Mouse (Mus musculus): ENCODE data around the gene Cdyl2.
A peak's percentile ranks its signal among the peaks of the same experiment; 100 is the strongest.

Cdyl2 gene

DNA sequence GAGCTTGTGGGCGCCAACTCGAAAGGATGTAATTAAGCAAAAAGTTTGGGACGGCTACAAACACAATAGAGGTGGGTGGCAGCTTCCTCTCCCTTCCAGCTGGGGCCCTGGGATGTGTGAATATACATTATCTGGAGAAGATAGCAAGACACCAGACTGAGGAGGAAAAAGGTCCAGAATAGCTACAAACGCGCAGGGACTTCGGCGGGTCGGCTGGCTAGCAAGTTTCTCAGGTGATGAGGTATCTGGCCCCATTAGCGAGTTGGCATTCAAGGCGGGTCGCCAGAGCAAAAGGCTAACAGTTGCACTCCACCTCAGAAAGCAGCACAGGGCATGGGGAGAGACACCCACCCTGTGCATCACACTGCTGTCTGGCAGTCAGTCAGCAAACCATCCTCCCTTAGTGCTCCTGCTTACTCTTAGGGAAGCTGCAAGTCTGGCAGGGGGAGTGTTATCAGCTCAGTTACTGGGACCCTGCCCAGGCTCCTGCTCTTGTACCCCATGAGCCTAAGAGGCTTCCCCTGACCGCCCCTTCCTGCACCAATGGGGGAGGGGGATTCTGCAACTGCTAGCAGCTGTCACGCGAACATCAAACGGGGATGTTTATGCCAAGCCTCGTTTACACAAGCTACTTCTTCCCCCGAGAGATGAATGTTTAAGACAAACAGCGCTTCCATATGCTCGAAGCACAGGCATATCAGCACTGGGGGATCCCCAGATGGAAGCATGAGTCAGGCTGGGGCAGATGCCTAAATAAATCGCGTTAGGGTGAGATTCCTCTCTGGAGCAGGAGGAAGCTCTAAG is 111.4 kb downstream of the Cdyl2 start:
- no peak for DNase-seq (ENCODE audit: inconsistent ontology term)

DNA sequence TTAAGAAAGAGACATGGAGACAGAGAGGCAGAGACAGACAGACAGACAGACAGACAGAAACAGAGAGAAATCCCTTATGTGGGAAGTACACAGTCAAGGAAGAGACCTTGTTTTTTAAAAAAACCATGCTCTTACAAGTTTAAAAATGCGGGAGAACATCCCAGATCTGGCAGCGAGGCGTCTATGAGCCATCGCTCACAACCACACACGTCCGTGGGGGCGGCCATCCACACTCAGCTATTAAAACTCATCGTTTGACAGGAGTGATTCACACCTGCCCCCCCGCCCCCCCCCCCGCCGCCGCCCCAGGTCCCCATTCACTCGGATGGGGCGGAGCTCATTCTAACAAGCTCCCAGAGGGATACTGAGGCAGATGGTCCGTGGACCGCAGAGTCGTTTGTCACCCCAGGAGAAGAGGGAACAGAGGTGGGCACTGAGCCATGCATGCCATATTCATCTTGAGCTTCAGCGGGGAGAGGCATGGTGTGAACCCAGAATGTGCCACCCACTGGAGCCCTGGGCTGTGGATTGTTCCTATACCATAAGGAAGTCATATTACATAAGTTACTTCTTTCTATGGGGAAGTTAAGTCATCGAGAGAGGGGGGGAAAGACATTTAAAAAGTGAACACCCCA is 113.0 kb downstream of the Cdyl2 start:
- DNase-seq (ENCODE audit: inconsistent ontology term): no peak

- DNase-seq (ENCODE audit: inconsistent ontology term): no peak
Measured at GRCm38 (mm10) chr8:116619221-116619620, 113.6 kb downstream of the Cdyl2 start.

DNA sequence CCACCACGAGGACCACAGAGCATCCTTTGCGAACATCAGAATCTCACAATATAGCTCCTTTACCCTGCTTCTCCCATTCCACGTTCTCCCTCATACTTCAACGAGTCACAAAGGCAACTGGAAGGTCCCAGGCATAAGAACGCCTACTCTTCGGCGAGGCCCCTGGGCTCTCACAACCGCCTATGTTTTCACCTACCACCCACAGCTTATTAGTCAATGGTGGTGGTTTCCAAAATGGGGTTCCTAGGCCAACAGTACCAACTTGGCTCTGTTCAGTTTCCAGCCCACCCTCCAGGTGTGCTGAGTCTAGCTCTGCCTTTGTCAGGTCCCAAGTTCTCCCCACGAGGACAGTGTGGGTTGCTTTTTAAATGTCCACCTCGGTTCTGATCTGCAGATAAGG is 114.0 kb downstream of the Cdyl2 start:
- DNase-seq (ENCODE audit: inconsistent ontology term): no peak

- DNase-seq (ENCODE audit: inconsistent ontology term): peak; percentile 66
Measured at GRCm38 (mm10) chr8:116617891-116618290, 114.9 kb downstream of the Cdyl2 start.

DNA sequence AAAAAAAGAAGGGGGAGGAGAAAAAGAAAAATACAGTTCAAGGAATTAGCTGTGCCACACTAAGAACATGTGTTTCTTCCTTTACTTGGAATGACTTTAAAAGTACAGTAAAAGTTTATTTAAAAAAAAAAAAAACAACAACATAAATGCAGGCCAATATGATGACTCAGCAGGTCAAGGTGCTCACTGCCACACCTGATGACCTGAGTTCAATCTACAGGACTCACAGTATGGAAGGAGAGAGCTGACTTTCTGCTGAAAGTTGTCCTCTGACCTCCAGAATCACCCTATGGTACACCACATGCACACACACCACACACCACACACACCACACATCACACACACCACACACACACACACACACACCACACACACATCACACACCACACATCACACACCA is 116.4 kb downstream of the Cdyl2 start:
- no peak for DNase-seq (ENCODE audit: inconsistent ontology term)

DNA sequence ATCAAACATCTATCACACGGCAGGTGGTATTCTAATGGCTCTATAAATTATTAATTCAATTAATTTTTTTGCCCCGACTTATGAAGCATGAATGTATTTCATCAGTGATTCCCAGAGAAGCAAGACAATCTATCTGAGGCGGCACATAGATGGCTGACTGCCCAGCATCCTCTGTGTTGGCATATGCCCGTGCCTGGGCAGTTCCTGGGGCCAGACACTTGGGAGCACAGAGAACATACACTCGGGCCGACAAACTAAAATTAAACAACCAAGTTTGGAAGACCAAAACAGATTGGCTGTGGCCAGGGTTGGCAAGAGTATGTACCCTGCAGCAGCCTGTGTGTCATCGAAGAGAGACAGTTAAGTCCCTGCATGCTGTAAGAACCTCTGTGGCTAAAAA is 117.9 kb downstream of the Cdyl2 start:
- peak; percentile 19 for DNase-seq (ENCODE audit: inconsistent ontology term)

DNA sequence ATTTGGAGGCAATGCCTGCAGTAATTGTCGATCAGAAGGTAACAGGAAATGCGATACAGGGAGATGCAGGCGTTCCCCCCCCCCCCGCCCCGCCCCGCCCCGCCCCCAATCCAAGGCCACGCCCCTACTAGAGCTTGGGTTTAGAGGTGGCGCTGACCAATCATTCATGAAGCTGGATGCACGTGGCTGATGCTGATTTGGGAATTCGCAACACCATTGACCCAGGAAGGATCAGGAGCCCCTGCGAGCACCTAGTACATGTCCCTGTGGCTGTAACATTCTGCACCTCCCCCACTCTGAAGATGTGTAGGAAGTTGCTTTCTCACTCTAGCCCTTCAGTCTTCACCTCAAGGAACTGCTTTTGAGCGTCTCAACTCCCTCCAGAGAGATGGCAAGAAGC is 126.6 kb downstream of the Cdyl2 start:
- no peak for DNase-seq (ENCODE audit: inconsistent ontology term)

DNA sequence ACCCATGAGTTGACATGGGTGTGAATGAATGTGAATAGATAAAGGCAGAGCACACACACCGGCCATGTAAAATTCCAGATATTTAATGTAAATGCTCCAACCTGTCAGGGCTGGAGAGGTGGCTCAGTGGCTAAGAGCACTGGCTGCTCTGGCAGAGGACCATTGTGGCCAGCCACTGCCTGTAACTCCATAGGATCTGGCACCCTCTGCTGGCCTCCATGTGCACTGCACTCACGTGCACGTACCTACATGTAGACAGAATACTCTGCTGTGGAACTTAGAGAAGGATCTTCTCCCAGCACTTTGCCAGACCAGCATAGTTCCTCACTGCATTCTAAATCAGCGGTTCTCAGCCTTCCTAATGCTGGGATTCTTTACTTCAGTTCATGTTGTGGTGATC is 130.0 kb downstream of the Cdyl2 start:
- no peak for DNase-seq (ENCODE audit: inconsistent ontology term)

DNA sequence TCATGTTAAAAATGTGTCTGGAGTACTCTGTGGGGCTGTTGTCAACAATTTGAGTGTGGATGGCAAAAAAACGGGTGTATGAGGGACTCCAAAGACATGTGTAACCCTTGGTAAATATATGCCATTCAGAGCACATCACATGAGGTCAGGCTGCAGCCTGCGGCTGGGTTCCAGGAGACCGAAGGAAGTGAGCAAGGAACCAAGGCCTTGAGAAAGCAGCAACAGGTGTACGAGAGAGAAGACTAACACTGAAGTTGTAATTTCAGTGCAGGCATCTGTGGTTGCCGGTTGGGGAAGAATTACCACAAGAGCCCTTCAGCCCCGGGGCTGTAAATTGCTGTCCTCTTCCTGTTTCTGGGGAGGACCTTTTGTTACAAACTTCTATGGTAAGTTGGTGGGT is 133.1 kb downstream of the Cdyl2 start:
- DNase-seq (ENCODE audit: inconsistent ontology term): no peak

GRCm38 (mm10) chr8:116591226-116591625 is 141.6 kb downstream of the Cdyl2 start:
- DNase-seq (ENCODE audit: inconsistent ontology term): no peak

- no peak for DNase-seq (ENCODE audit: inconsistent ontology term)
Measured at GRCm38 (mm10) chr8:116590546-116590945, 142.2 kb downstream of the Cdyl2 start.

DNA sequence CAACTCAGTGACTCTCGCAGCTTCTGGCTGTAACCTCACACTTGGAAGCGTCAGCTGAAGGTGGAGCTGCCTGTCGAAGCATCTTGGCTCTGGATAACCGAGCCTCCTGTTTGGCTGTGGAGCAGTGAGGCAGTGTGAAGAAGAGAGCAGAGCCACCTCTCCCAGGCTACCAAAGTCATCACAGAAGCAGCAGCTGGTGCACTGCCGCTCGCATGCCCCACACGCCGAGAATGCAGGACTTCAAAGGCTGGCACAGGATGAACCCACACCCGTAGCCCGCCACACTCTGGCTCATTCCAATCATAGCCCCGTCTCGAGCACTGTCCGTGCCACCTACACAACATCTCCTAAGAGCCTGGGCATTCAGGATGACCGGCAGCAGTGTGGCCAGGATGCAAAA is 142.7 kb downstream of the Cdyl2 start:
- DNase-seq (ENCODE audit: inconsistent ontology term): no peak

DNA sequence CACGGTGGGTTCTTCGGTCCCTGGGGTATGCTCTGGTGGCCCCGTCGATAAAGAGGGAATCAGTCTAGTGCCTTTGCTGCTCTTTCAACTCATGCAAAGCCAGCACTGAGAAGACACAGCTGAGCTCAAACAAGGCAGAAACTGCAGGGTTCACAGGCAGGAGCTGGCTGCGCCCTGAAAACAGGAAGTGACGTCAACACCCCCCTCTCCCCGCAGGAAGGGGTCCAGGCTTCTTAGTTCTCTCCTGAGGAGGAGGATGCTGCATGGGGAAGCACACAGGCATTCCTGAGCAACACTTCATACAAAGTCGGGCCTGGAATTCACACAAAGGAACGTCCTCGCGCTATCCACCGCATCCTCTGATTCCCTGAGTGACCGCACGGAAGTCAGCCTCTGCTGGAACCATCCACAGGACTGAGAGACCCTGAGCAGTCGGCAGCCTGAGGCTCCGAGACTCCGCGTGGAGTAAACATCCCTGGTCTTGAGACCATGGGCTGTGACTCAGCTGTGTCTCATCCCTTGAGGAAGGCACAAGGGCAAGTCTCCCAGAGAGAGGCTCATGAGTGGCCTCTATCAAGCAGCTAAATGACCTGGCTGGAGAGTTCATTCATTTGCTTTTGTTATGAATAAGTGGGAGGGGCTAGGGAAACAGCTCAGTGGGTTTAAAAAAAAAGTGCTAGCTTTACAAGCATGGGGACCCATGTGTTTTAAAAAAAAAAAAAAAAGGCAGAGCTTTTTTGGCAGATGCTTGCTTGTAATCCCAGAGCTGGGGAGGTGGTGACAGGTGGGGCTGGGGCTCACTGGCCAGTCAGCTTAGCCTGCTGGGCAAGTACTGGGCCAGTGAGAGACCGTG is 144.9 kb downstream of the Cdyl2 start:
- peak; percentile 3 for DNase-seq (ENCODE audit: inconsistent ontology term)

DNA sequence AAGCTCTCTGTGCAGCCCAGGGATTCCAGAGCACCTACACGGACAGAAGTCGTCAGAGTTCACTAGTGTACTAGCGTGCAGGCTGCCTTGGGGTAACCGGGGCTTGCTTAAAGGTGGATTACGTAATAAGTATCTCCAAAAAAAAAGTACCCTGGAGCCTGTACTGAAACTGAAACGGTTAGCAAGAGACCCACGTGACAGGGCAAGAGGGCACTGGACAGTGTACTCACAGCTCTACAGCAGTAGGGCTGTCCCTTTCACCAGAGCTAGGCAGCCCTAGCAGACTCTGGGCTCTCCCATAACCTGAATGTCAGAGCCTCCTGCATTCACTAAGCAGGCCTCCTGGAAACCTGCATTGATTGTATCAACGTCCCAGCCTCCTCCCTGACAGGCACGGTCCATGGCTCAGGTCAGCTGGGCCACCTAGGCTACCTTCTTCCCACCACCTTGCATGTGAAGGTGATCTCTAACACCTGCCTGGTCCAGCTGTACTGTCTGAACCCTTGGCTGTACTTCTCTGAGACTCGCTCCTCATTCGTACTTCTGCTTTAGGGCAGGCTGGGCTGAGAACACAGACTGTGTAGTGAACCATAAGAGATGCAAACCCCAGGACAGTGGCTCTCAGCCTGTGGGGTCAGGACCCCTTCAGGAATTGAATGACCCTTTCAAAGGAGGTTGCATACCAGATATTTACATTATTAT is 151.3 kb downstream of the Cdyl2 start:
- no peak for DNase-seq (ENCODE audit: inconsistent ontology term)

DNA sequence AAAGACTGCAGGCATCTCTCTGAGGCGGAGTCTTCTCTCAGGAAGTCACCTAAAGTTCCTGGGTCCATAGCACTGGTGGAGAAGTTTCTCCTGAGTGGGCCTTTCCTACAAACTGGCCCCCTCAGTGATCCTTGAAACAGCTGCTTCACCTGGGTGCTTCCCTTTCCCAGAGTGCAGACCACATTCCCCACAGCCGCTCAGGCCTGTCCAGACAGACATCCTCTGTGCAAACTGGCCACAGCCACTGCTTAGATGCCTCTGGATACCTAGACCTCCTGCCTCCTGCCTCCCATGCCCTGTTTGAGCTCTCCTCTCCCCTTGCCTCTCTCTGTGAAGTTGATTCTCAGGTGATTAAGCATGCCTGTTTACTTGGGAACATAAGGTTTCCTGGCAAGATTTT is 156.1 kb downstream of the Cdyl2 start:
- DNase-seq (ENCODE audit: inconsistent ontology term): no peak

GRCm38 (mm10) chr8:116573085-116573484 is 159.7 kb downstream of the Cdyl2 start:
- DNase-seq (ENCODE audit: inconsistent ontology term): no peak

GRCm38 (mm10) chr8:116552778-116553177 is 180.0 kb downstream of the Cdyl2 start:
- no peak for DNase-seq (ENCODE audit: inconsistent ontology term)

GRCm38 (mm10) chr8:116552255-116552654 is 180.5 kb downstream of the Cdyl2 start:
- no peak for DNase-seq (ENCODE audit: inconsistent ontology term)

- no peak for DNase-seq (ENCODE audit: inconsistent ontology term)
Measured at GRCm38 (mm10) chr8:116543366-116543765, 189.4 kb downstream of the Cdyl2 start.

GRCm38 (mm10) chr8:116542842-116543241 is 189.9 kb downstream of the Cdyl2 start:
- DNase-seq (ENCODE audit: inconsistent ontology term): no peak

- no peak for DNase-seq (ENCODE audit: inconsistent ontology term)
Measured at GRCm38 (mm10) chr8:116540136-116540535, 192.7 kb downstream of the Cdyl2 start.
